Mouse (Mus musculus) frontal cortex, adult 2 months (tissue): Measurements from ENCODE around the gene Psmf1. TPM values are rescaled to one million over a fixed set of nuclear protein-coding genes. Genes with fewer than 3 reads are reported as not detected.

Experiments
- DNase-seq, 2 experiments: peaks; one replicate each; pipeline ENCODE4 v3.0.0; 2022; ENCODE audit warnings: low spot score in 1 of 2; ENCODE audit errors: extremely low spot score in 1 of 2
- polyA plus RNA-seq: library from polyadenylated mRNA; depleted of rRNA; stranded (reverse); fragments of >200 nt; gene quantifications from 2 replicates; pipeline ENCODE4 v1.2.3, GENCODE M21; 2012

Gene Psmf1
- polyA plus RNA-seq, 1 experiment, result 41.4 TPM

DNA sequence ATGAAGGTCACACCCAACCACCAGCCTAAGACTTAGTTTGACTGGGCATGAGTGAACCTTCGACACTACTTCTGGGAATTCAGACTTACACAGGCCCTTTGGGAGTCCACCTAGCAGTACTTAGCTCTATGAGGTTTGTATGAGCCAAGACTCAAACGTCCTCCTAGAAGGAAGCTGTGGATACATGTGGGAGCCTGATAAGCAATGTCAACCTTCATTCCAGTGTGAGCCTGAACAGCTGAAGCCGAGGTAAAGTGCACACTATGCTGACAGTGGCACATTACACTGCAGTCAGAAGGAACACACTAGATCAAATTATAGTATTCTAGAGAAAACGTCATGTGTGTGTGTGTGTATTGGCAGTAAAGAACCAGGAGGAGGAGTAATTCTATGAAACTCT is 5.5 kb downstream of the Psmf1 start:
- no peak for DNase-seq

DNA sequence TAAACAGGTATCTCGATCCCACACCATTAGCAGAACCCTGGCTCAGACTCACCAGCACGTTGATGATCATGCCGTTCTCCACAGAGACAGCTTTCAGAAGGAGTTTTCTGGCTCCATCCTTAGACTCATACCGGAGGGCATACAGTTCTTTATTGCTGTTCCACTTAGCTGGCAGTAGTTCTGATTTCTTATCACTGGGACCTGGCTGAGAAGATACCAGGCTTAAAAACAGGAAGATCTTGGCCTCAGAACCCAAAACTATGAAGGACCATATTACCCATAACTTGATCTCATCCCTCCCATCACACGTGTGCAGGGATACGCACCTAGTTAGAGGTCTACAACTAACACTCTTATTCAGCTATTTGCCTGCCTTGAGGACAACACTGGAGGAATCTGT is 8.6 kb downstream of the Psmf1 start:
- no peak for DNase-seq

- DNase-seq, result no peak
These were observed 10.7 kb downstream of the Psmf1 start for GRCm38 (mm10) chr2:151733151-151733865.

GRCm38 (mm10) chr2:151724094-151724493 is 19.9 kb downstream of the Psmf1 start:
- no peak for DNase-seq

DNA sequence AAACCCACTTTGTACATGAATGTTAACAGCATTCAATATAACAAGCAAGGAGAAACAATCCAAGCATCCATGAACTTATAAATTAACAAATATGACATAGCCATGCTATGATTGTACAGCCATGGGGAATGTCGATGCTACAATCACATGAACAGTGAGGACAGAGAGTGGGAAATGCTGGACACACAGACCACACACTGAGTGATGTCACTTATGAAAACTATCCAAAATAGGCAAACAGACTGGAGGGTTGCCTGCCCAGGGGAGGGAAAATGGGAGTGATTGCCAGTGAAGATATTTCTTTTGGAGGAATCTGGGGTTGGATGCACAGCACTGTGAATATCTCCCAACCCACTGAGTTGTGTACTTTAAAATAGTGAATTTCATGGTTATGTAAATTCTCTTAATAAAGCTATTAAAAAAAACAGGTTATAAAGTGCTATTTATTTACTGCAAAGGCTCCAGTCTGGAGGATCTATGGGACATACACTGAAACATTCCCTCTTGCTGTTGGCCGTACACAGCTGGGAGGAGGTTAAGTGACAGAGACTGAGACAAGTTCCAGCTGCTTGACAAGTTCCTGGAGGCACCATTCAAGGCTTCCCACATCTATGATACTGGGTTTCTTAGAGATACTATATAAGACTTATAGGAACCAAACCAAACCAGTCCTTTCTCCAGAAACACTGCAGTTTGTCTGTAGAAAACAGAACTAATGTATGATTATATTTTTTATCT is 27.5 kb downstream of the Psmf1 start:
- DNase-seq, result no peak

DNA sequence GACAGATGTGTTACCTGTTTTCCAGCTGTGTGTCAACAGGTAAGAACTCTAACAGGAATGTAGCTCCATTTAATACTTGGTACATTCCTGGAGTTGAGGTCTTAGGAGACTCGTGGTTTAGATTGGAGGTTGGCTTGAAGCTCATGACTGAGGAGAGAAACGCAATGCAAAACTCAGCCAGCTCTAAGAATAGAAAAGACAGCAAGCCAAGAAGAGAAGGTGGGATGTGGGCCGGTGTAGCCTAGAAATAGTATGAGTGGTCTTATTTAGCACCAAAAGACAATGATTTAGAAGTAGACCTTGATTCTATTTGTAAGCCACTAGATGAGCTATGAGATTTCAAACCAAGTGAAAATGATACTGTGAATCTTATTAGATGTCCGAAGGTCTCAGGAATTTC is 28.5 kb downstream of the Psmf1 start:
- peak; percentile 69 for DNase-seq

GRCm38 (mm10) chr2:151712647-151713046 is 31.3 kb downstream of the Psmf1 start:
- no peak for DNase-seq

DNA sequence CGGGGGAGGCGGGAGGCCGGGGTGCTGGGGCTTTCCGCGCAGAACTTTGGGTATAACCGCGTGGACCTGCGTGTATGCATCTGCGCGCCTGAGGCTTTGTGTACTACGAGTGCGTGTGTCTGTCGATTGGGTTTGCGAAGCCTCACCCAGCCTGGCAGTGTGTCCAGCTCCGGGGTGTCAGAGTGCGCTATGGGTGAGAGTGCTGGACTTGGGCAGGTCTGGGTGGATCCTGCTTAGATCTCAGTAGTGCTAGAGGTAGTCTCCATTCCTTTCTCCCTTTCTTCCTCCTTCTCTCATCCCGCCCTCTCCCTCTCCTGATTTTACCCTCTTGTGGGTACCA is 41.2 kb downstream of the Psmf1 start:
- no peak for DNase-seq

- DNase-seq, result peak in 1 of 2 experiments; percentile 52
These were observed 41.7 kb downstream of the Psmf1 start for GRCm38 (mm10) chr2:151702146-151702850.

GRCm38 (mm10) chr2:151701231-151702145 is 42.5 kb downstream of the Psmf1 start, which contains the start of gene Tmem74b:
TSS of gene Tmem74b (plus strand) at chr2:151702008.
- DNase-seq, result no peak

- DNase-seq, result no peak
These were observed 61.0 kb downstream of the Psmf1 start for GRCm38 (mm10) chr2:151682976-151683375.

DNA sequence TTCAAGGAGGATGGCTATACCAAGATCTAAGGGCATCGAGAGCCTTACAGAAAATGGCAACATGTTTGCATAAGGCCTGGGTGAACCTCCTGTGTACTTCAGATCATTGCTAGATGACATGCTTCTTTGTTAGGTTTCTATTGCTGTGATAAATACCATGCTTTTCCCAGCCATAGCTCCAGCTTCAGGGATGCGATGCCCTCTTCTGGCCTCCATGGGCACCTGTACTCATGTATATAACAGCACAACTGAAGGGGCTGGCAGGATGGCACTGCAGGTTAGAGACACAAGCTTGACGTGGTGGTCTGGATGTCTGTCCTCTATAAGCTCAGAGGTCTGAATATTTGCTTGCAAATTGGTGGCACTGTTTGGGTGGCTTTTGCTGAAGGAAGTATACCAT is 61.6 kb downstream of the Psmf1 start:
- DNase-seq, result peak in 1 of 2 experiments; percentile 44

- peak in 1 of 2 experiments; percentile 48 for DNase-seq
These were observed 67.8 kb downstream of the Psmf1 start for GRCm38 (mm10) chr2:151676234-151676633.

- DNase-seq, result no peak
These were observed 73.0 kb downstream of the Psmf1 start for GRCm38 (mm10) chr2:151670968-151671329.

- no peak for DNase-seq
These were observed 73.7 kb downstream of the Psmf1 start for GRCm38 (mm10) chr2:151670026-151670967.

- DNase-seq, result no peak
These were observed 75.6 kb downstream of the Psmf1 start, which contains the start of gene Rad21l for GRCm38 (mm10) chr2:151668433-151668832. TSS of gene Rad21l (minus strand) at chr2:151668533.
